Mouse (Mus musculus) brain, embryonic 14.5 days (tissue): ENCODE results near the gene Mrpl28.

Experiments
- CTCF ChIP-seq: fragments of 200-500 bp; IDR thresholded peaks from 2 replicates; pipeline ENCODE4 v1.5.1; 2012; ENCODE audit warnings: inconsistent platforms, mild to moderate bottlenecking, moderate library complexity, borderline replicate concordance; ENCODE audit not compliant: insufficient read depth, insufficient read length; ENCODE audit errors: extremely low read depth
- POLR2A ChIP-seq: fragments of 200-500 bp; IDR thresholded peaks from 2 replicates; pipeline ENCODE4 v1.6.1; 2012; ENCODE audit warnings: mild to moderate bottlenecking, inconsistent platforms, borderline replicate concordance; ENCODE audit not compliant: poor library complexity, insufficient read depth, insufficient read length, severe bottlenecking; ENCODE audit errors: extremely low read depth

- no peak for TF ChIP-seq CTCF
- no peak for TF ChIP-seq POLR2A
Measured at GRCm38 (mm10) chr17:26162736-26163135, 39.4 kb downstream of the Mrpl28 start.
